Mouse (Mus musculus): ENCODE results near the gene Pfn4. TPM values are rescaled to one million over a fixed set of nuclear protein-coding genes. Genes with fewer than 3 reads are reported as not detected.

Gene Pfn4
- polyA plus RNA-seq, 1 experiment, result 11.0 TPM

- Histone ChIP-seq H3K27me3 (ENCODE audit: control insufficient read depth, insufficient read depth, low read length) (no peaks in the 10 kb centered on the region), H3K4me3 (replicated peaks; ENCODE audit: insufficient read depth, low read depth, low read length) (no peak overlapping the region), H3K4me1 (ENCODE audit: control insufficient read depth, insufficient read depth, low read length) (no peaks in the 10 kb centered on the region), H3K27ac (ENCODE audit: insufficient read depth, low read length) (no peak overlapping the region)
- TF ChIP-seq CTCF (IDR thresholded peaks at IDR 0.05; ENCODE audit: borderline replicate concordance, insufficient read depth, low read depth, low read length) (no peak), POLR2A (IDR thresholded peaks at IDR 0.05; ENCODE audit: borderline replicate concordance, insufficient read depth, low read length) (no peak)
- 83% methylated on average over 4 of the region's 4 CpGs for WGBS
- DNase-seq, result no peak
These were observed 42.2 kb downstream of the Pfn4 start for GRCm38 (mm10) chr12:4811036-4811435.

GRCm38 (mm10) chr12:4811705-4812104, 42.9 kb downstream of the Pfn4 start:
- no peak for TF ChIP-seq CTCF (IDR thresholded peaks at IDR 0.05; ENCODE audit: borderline replicate concordance, insufficient read depth, low read depth, low read length)
- TF ChIP-seq POLR2A (IDR thresholded peaks at IDR 0.05; ENCODE audit: borderline replicate concordance, insufficient read depth, low read length), result no peak
- peaks cover 3% of the 10 kb centered on the region; the same call in 1 of the 2 replicates for H3K4me1 ChIP-seq (ENCODE audit: control insufficient read depth, insufficient read depth, low read length)
- DNase-seq, result no peak
- H3K27me3 ChIP-seq (ENCODE audit: control insufficient read depth, insufficient read depth, low read length), result no peaks in the 10 kb centered on the region
- H3K4me3 ChIP-seq (replicated peaks; ENCODE audit: insufficient read depth, low read depth, low read length), result no peak overlapping the region
- WGBS, result 46% methylated on average over 3 of the region's 3 CpGs
- H3K27ac ChIP-seq (ENCODE audit: insufficient read depth, low read length), result no peak overlapping the region

DNA sequence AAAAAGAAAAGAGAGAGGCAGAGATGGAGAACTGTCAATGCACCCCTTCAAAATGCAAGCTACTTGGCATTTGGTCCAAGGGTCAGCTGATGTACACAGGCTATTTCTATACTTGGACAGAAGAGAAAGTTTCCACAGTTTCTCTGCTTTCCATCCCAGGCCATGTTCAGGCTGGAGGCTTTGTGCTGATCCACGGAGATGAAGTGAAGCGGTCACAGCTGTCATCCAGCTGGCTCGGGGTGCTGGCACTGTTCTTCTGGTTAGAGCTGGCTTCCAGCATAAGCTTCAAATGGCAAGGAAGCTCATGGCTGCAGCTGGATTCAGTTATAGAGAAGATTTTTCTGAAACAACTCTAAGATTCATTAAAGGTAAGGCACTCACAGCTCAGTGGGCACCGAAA, 44.8 kb downstream of the Pfn4 start:
- WGBS, result 29% methylated on average over 4 of the region's 4 CpGs
- no peak for TF ChIP-seq POLR2A (IDR thresholded peaks at IDR 0.05; ENCODE audit: borderline replicate concordance, insufficient read depth, low read length)
- no peak for TF ChIP-seq CTCF (IDR thresholded peaks at IDR 0.05; ENCODE audit: borderline replicate concordance, insufficient read depth, low read depth, low read length)
- H3K27ac ChIP-seq (ENCODE audit: insufficient read depth, low read length), result no peak overlapping the region

GRCm38 (mm10) chr12:4816680-4817360, 48.0 kb downstream of the Pfn4 start:
- Histone ChIP-seq H3K4me1 (ENCODE audit: control insufficient read depth, insufficient read depth, low read length) (peaks cover 4% of the 10 kb centered on the region), H3K4me3 (replicated peaks; ENCODE audit: insufficient read depth, low read depth, low read length) (peak overlapping the region; percentile 92), H3K27me3 (ENCODE audit: control insufficient read depth, insufficient read depth, low read length) (no peaks in the 10 kb centered on the region), H3K27ac (ENCODE audit: insufficient read depth, low read length) (peak overlapping the region; percentile 4)
- no peak for DNase-seq
- TF ChIP-seq CTCF (IDR thresholded peaks at IDR 0.05; ENCODE audit: borderline replicate concordance, insufficient read depth, low read depth, low read length), result no peak
- no peak for TF ChIP-seq POLR2A (IDR thresholded peaks at IDR 0.05; ENCODE audit: borderline replicate concordance, insufficient read depth, low read length)
- WGBS, result 8% methylated on average over 24 of the region's 24 CpGs

More for the DNA sequence above, 44.8 kb downstream of the Pfn4 start:
- H3K27me3 ChIP-seq (ENCODE audit: control insufficient read depth, insufficient read depth, low read length), result no peaks in the 10 kb centered on the region
- H3K4me1 ChIP-seq (ENCODE audit: control insufficient read depth, insufficient read depth, low read length), result peaks cover 4% of the 10 kb centered on the region; the same call in 1 of the 2 replicates
- no peak overlapping the region for H3K4me3 ChIP-seq (replicated peaks; ENCODE audit: insufficient read depth, low read depth, low read length)
- no peak for DNase-seq

GRCm38 (mm10) chr12:4817361-4818101, 48.7 kb downstream of the Pfn4 start, which contains the start of gene Sf3b6:
TSS of gene Sf3b6 (plus strand) at chr12:4817544.
- no peaks in the 10 kb centered on the region for H3K27me3 ChIP-seq (ENCODE audit: control insufficient read depth, insufficient read depth, low read length)
- H3K4me3 ChIP-seq (replicated peaks; ENCODE audit: insufficient read depth, low read depth, low read length), result peak within 1 kb of the TSS; percentile 92
- under 1% methylated on average over 49 of the region's 49 CpGs for WGBS
- peak; percentile 97 to 99 for DNase-seq
- TF ChIP-seq POLR2A (IDR thresholded peaks at IDR 0.05; ENCODE audit: borderline replicate concordance, insufficient read depth, low read length) (peak; percentile 77), CTCF (IDR thresholded peaks at IDR 0.05; ENCODE audit: borderline replicate concordance, insufficient read depth, low read depth, low read length) (no peak)
- peak within 1 kb of the TSS; percentile 4 for H3K27ac ChIP-seq (ENCODE audit: insufficient read depth, low read length)
- peaks cover 4% of the 10 kb centered on the region for H3K4me1 ChIP-seq (ENCODE audit: control insufficient read depth, insufficient read depth, low read length)

GRCm38 (mm10) chr12:4827256-4827655, 58.4 kb downstream of the Pfn4 start:
- no peak overlapping the region for H3K4me3 ChIP-seq (replicated peaks; ENCODE audit: insufficient read depth, low read depth, low read length)
- 69% methylated on average over 3 of the region's 3 CpGs for WGBS
- no peaks in the 10 kb centered on the region for H3K27me3 ChIP-seq (ENCODE audit: control insufficient read depth, insufficient read depth, low read length)
- TF ChIP-seq CTCF (IDR thresholded peaks at IDR 0.05; ENCODE audit: borderline replicate concordance, insufficient read depth, low read depth, low read length), result no peak
- TF ChIP-seq POLR2A (IDR thresholded peaks at IDR 0.05; ENCODE audit: borderline replicate concordance, insufficient read depth, low read length), result no peak
- H3K4me1 ChIP-seq (ENCODE audit: control insufficient read depth, insufficient read depth, low read length), result peaks cover 2% of the 10 kb centered on the region; the same call in 1 of the 2 replicates
- H3K27ac ChIP-seq (ENCODE audit: insufficient read depth, low read length), result no peak overlapping the region
- DNase-seq, result no peak

Other genes with a start within 250 kb of the Pfn4 start
- gene Itsn2, start 176.4 kb upstream of the Pfn4 start, polyA plus RNA-seq (2012; rRNA removed), result 26.5 and 27.5 TPM in 2 replicates
- gene Gm3625, start 176.1 kb upstream of the Pfn4 start, polyA plus RNA-seq (2012; rRNA removed), result not detected in 2 replicates
- 2.1 and 2.2 TPM in 2 replicates for gene Fam228a, start 30.6 kb upstream of the Pfn4 start, polyA plus RNA-seq (2012; rRNA removed)
- gene Fam228b, start 245 bp downstream of the Pfn4 start, polyA plus RNA-seq (2012; rRNA removed), result 6.9 and 11.4 TPM in 2 replicates
- 132 and 137 TPM in 2 replicates for gene Sf3b6, start 48.5 kb downstream of the Pfn4 start, polyA plus RNA-seq (2012; rRNA removed)
- 56.1 and 66.9 TPM in 2 replicates for gene Fkbp1b, start 72.6 kb downstream of the Pfn4 start, polyA plus RNA-seq (2012; rRNA removed)
- 14.9 and 15.2 TPM in 2 replicates for gene Wdcp, start 74.3 kb downstream of the Pfn4 start, polyA plus RNA-seq (2012; rRNA removed)
- 3.0 TPM in 2 replicates for gene Mfsd2b, start 105.3 kb downstream of the Pfn4 start, polyA plus RNA-seq (2012; rRNA removed)
- gene Ubxn2a, start 138.7 kb downstream of the Pfn4 start, polyA plus RNA-seq (2012; rRNA removed), result 32.6 and 36.6 TPM in 2 replicates
- gene Atad2b, start 148.3 kb downstream of the Pfn4 start, polyA plus RNA-seq (2012; rRNA removed), result 14.0 and 16.4 TPM in 2 replicates